Mouse (Mus musculus) intestine, embryonic 14.5 days (tissue): ENCODE data around the gene Dnah10. TPM values are rescaled to one million over a fixed set of nuclear protein-coding genes. Genes with fewer than 3 reads are reported as not detected.

Experiments used
- ATAC-seq: fragments of 200-750 bp; cut with Nextera tagmentation; replicated peaks from 2 replicates; pipeline ENCODE4 v1.8.0; 2017; ENCODE audit warnings: low read depth, moderate number of reproducible peaks, moderate TSS enrichment, moderate library complexity; ENCODE audit not compliant: low FRiP score, low TSS enrichment
- DNase-seq: peaks from one replicate; pipeline ENCODE4 v3.0.0-alpha.2; 2018; ENCODE audit warnings: low spot score
- H3K27ac ChIP-seq: fragments of 300-500 bp; sonication (generic); 2 replicates; pipeline ENCODE4 v1.5.1; 2014; ENCODE audit warnings: low read depth, mild to moderate bottlenecking, control low read depth
- H3K27me3 ChIP-seq: fragments of 300-500 bp; sonication (generic); replicated peaks from 2 replicates; pipeline ENCODE4 v1.6.1; 2014; ENCODE audit warnings: low read length, control low read depth; ENCODE audit not compliant: control insufficient read depth, insufficient read depth
- H3K36me3 ChIP-seq: fragments of 300-500 bp; sonication (generic); 2 replicates; pipeline ENCODE4 v1.6.1; 2014; ENCODE audit warnings: low read length, control low read depth; ENCODE audit not compliant: control insufficient read depth, insufficient read depth
- H3K4me1 ChIP-seq: fragments of 300-500 bp; sonication (generic); replicated peaks from 2 replicates; pipeline ENCODE4 v1.6.1; 2014; ENCODE audit warnings: low read length, control low read depth, mixed read lengths; ENCODE audit not compliant: control insufficient read depth, insufficient read depth
- H3K4me2 ChIP-seq: fragments of 300-500 bp; sonication (generic); 2 replicates; pipeline ENCODE4 v1.6.1; 2014; ENCODE audit warnings: low read length
- H3K4me3 ChIP-seq: fragments of 300-500 bp; sonication (generic); 2 replicates; pipeline ENCODE4 v1.5.1; 2014; ENCODE audit warnings: low read depth, low read length, control low read depth, mixed read lengths
- H3K9ac ChIP-seq: fragments of 300-500 bp; sonication (generic); 2 replicates; pipeline ENCODE4 v1.6.1; 2014; ENCODE audit warnings: mild to moderate bottlenecking, low read length
- H3K9me3 ChIP-seq: fragments of 300-500 bp; sonication (generic); 2 replicates; pipeline ENCODE4 v1.6.1; 2016; ENCODE audit warnings: low read length, control low read depth; ENCODE audit not compliant: control insufficient read depth
- WGBS: fragments of 180-500 bp; shearing (Covaris S2); extraction: QIAGEN DNeasy Blood & Tissue Kit; methylation state at CpG from one replicate; pipeline ENCODE4 v1.1.7; 2014; 5-methylcytosine and 5-hydroxymethylcytosine counted together
- polyA plus RNA-seq: library from polyadenylated mRNA; unstranded; fragments of >200 nt; fragmentation: Nextera tagmentation; extraction: Ambion mirVana; gene quantifications from 2 replicates; pipeline ENCODE4 v1.2.1, GENCODE M21; 2014

Gene Dnah10
- polyA plus RNA-seq, 1 experiment from 2014 or later: 0.11 TPM

DNA sequence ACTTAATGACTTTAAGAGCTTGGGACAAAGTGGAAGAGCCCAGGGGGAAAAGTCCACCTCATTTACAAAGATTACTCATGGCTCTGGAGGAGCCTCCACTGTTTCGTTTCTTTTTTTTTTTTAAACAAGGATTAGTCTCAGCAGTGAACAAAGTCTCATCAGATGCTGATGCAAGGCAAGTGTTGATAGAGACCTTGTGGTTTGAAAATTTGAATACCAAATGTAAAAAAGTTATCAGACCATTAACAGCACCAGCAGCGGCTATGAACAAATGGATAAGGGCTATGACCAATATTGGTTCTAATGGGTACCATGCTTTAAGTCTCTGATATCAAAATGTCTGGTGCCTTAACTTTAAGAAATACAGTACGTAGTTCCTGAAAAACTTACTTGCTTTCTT is 124.1 kb downstream of the Dnah10 start:
- Histone ChIP-seq H3K27me3 (no peaks in the 10 kb centered on the region), H3K9me3 (no peaks in the 10 kb centered on the region), H3K27ac (no peak overlapping the region), H3K9ac (no peak overlapping the region), H3K4me1 (no peaks in the 10 kb centered on the region), H3K4me3 (no peak overlapping the region), H3K36me3 (no peaks in the 10 kb centered on the region), H3K4me2 (no peak overlapping the region)
- WGBS: 83% methylated on average over 3 of the region's 3 CpGs
- ATAC-seq: no peak
- no peak for DNase-seq

DNA sequence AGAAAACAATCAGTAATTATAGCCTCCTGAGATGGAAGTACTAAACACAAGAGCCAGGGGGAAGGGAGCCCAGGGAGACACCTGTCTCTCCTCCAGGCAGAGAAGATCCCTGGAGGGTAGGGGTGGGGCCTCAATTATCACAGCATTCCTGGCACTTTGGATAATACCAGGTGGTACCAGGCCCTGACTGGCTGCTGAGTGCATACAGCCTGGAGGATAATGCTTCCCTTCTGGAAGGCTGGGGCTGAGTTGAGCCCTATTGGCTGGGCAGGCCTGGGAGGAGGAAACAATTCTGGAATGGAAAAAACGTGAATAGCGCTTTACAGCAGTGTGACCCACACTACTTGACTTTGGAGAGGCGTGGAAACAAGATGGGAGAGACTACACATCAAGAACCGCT is 126.7 kb downstream of the Dnah10 start:
- ATAC-seq: no peak; the same call in 1 of the 2 replicates
- no peak overlapping the region for H3K27ac ChIP-seq

DNA sequence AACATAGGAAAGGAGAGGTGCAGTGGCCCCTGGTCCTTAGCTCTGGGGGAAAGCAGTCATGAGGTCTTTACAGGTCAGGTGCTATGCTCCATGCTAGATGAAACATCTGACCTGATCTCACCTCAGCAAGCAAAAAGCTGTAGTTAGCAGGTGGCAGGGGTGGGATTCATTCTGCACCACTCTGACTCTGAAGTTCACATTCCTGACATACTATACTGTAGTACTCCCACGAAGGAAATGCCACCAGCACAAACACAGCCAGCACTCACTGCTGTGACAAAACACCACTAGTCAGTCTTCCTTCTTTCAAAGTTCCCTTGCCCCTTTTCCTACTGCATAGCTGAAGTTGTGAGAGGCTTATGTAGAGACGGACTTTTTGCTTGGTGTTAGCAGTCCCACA is 127.4 kb downstream of the Dnah10 start:
- Histone ChIP-seq H3K27ac (peak overlapping the region; percentile 51; the same call in 1 of the 2 replicates), H3K4me2 (no peak overlapping the region), H3K9me3 (no peaks in the 10 kb centered on the region), H3K4me3 (no peak overlapping the region), H3K4me1 (no peaks in the 10 kb centered on the region), H3K36me3 (no peaks in the 10 kb centered on the region), H3K9ac (no peak overlapping the region), H3K27me3 (no peaks in the 10 kb centered on the region)
- WGBS: 28% methylated on average over 2 of the region's 2 CpGs
- no peak for DNase-seq
- no peak for ATAC-seq

More for the DNA sequence above, 126.7 kb downstream of the Dnah10 start:
- 50% methylated on average over 4 of the region's 4 CpGs for WGBS
- H3K36me3 ChIP-seq: no peaks in the 10 kb centered on the region
- no peak overlapping the region for H3K9ac ChIP-seq
- H3K4me1 ChIP-seq: no peaks in the 10 kb centered on the region
- H3K4me3 ChIP-seq: no peak overlapping the region
- DNase-seq: no peak
- no peak overlapping the region for H3K4me2 ChIP-seq
- no peaks in the 10 kb centered on the region for H3K27me3 ChIP-seq
- H3K9me3 ChIP-seq: no peaks in the 10 kb centered on the region

DNA sequence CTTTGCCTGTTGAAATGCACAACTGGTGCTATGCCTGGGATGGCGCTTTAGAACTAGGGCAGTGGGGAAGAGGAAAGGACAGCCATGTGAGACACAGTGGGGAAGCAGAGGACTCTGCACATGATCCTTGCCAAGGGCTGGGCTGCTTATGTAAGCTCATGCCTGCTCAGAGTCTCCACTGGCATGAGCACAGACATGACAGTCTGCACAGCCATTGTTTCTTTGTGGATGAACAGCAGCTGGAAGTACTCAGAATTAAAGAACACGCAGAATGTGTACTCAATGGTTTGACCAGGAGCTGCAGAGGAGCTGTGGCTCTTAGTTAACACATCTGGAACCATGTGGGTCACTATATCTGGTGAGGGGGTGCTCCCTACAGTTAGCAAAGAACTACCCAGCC is 128.2 kb downstream of the Dnah10 start:
- no peaks in the 10 kb centered on the region for H3K4me1 ChIP-seq
- no peaks in the 10 kb centered on the region for H3K9me3 ChIP-seq
- H3K27ac ChIP-seq: peak overlapping the region; percentile 51; the same call in 1 of the 2 replicates
- H3K4me2 ChIP-seq: no peak overlapping the region
- H3K4me3 ChIP-seq: no peak overlapping the region
- no peak for DNase-seq
- H3K9ac ChIP-seq: no peak overlapping the region
- no peak for ATAC-seq
- H3K27me3 ChIP-seq: no peaks in the 10 kb centered on the region
- WGBS: 53% methylated on average over 2 of the region's 2 CpGs
- H3K36me3 ChIP-seq: no peaks in the 10 kb centered on the region

DNA sequence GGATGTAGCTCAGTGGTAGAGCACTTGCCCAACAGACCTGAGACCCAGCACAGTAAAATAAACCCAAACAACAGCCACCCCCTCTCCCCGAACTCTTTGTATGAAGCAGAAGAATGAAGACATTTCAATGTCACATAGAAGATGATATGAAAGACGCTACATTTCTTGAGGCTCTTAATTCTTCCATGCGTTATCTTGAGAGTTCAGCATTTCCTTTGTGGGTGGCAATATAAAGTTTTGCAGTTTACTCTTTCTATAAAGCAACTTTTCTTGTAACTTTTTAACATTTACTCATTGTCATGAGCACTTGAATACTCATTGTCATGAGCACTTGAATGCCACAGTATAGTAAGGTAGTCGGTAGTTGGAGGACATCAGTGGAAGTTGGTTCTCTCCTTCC is 129.3 kb downstream of the Dnah10 start:
- no peak for ATAC-seq

DNA sequence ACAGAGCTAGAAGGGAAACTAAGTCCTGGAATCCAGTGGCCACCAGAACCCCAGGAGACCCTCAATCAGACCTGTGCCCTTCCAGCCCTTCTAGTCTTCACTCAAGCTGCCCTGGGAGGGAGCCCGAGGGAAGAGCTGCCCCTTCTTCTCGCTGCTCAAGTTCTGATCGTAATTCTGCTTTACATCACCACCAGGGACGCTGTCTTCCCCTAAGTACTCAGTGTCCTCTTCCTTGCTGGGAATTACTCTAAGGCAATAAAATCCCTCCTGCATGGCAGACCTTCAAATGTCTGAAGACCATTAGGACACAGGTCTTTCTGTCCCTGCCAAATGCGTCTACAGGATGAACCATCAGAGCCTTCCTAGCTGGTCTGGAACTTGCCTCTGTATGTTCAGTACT is 135.1 kb downstream of the Dnah10 start:
- H3K4me2 ChIP-seq: no peak overlapping the region

More for the DNA sequence above, 129.3 kb downstream of the Dnah10 start:
- Histone ChIP-seq H3K9ac (no peak overlapping the region), H3K27ac (no peak overlapping the region), H3K4me3 (no peak overlapping the region), H3K4me1 (no peaks in the 10 kb centered on the region), H3K27me3 (no peaks in the 10 kb centered on the region), H3K36me3 (no peaks in the 10 kb centered on the region), H3K9me3 (no peaks in the 10 kb centered on the region), H3K4me2 (no peak overlapping the region)
- WGBS: 94% methylated on average over 4 of the region's 4 CpGs
- DNase-seq: no peak

DNA sequence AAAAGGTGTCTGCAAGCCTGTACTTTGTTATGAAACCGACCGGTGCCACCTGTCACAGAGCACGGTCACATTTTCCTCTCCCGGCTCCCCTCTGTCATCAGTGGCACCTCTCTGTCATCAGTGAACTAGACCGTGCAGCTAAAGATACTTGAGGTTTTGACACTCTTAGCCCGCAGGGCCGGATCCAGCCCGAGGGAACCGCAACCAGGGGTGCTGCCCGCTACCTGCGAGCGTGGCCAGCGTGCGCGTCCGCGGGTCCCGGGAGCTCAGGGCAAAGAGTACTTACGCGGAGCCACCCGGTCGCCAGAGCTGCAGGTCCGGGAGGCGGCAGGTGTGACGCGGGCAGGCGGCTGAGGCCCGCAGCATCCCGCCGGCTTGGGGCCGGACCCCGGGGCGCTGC is 136.6 kb downstream of the Dnah10 start:
- Histone ChIP-seq H3K4me1 (peaks cover 12% of the 10 kb centered on the region), H3K9me3 (no peaks in the 10 kb centered on the region), H3K4me2 (peak overlapping the region; percentile 68), H3K36me3 (peaks cover 11% of the 10 kb centered on the region), H3K27ac (peak overlapping the region; percentile 29; the same call in 1 of the 2 replicates), H3K9ac (peak overlapping the region; percentile 29), H3K4me3 (peak overlapping the region; percentile 57), H3K27me3 (peaks cover 24% of the 10 kb centered on the region)
- 1% methylated on average over 33 of the region's 33 CpGs for WGBS
- ATAC-seq (0 out of 2 replicates have a peak, but pooled peaks have one; percentile 0), DNase-seq (peak; percentile 67)

More for the DNA sequence above, 135.1 kb downstream of the Dnah10 start:
- Histone ChIP-seq H3K4me1 (peaks cover 12% of the 10 kb centered on the region), H3K9ac (no peak overlapping the region), H3K27me3 (peaks cover 24% of the 10 kb centered on the region), H3K9me3 (no peaks in the 10 kb centered on the region), H3K4me3 (no peak overlapping the region), H3K27ac (no peak overlapping the region), H3K36me3 (peaks cover 5% of the 10 kb centered on the region)
- WGBS: 5% methylated on average over 5 of the region's 5 CpGs
- no peak for ATAC-seq
- peak; percentile 59 for DNase-seq

DNA sequence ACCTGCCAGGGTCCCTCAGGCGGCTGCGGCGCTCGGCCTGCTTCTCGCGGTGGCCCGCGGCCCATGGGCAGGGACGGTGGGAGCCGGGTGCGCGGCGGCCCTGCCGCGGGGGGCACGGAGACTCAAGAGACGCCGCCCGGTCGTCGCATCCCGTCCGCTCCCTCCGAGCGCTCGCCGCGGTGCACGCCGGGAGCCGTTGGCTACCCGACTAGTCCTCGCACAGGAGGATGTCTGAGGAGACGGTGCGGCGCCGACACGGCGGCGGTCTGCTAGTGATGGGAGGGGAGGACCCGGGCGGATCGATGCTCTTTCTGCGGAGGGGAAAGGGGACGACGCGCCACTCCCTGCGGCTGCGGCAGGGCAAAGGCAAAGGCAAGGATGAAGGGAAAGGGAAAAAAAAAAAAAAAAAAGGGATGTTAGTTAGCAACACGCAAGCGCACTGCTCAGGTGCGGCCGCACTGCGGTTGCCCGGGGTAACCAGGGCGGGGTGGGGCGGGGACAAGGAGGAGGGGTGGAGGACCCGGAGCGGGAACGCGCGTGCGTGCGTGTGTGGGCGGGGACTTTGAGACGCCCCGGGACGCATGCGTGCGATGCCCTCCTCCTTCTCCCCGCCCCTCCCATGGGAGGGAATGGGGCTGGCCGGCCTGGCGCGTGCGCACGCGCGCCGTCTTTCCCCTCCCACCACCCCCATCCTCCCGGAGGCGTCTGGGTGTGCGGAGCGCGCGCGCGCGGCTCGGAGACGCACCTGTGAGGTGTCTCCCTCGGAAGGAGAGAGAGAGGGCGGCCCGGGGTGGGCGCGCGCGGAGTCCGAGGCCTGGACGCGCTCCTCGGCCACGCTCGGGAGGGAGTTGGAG is 137.4 kb downstream of the Dnah10 start, which contains the start of the genes Ccdc92 and Zfp664:
Ccdc92 (minus strand) TSS at position 412 of the 854 bp plus-strand sequence.
Zfp664 (plus strand) TSS at position 679 of the 854 bp plus-strand sequence.
- Histone ChIP-seq H3K27me3 (peaks cover 24% of the 10 kb centered on the region), H3K9ac (peak within 1 kb of the TSS; percentile 61), H3K4me1 (peaks cover 12% of the 10 kb centered on the region), H3K36me3 (peaks cover 13% of the 10 kb centered on the region), H3K27ac (peak within 1 kb of the TSS; percentile 69), H3K9me3 (no peaks in the 10 kb centered on the region), H3K4me3 (peak within 1 kb of the TSS; percentile 57), H3K4me2 (peak within 1 kb of the TSS; percentile 68)
- WGBS: 0% methylated on average over 95 of the region's 103 CpGs
- ATAC-seq (peak; percentile 93), DNase-seq (peak; percentile 97)
